Mouse (Mus musculus) heart, postnatal 0 days (tissue): ENCODE results near the gene Dicer1. TPM values are rescaled to one million over a fixed set of nuclear protein-coding genes. Genes with fewer than 3 reads are reported as not detected.

ENCODE experiments used
- ATAC-seq: fragments of 200-750 bp; cut with Nextera tagmentation; 2 replicates; pipeline ENCODE4 v1.8.0; 2017; ENCODE audit warnings: low read depth, moderate number of reproducible peaks, moderate library complexity; ENCODE audit not compliant: insufficient read depth
- DNase-seq: peaks from one replicate; pipeline ENCODE4 v3.0.0-alpha.2; 2016; ENCODE audit warnings: low spot score
- H3K27ac ChIP-seq: fragments of 300-500 bp; sonication (generic); 2 replicates; pipeline ENCODE4 v1.5.1; 2014; ENCODE audit warnings: low read depth, mild to moderate bottlenecking
- H3K27me3 ChIP-seq: fragments of 300-500 bp; sonication (generic); 2 replicates; pipeline ENCODE4 v1.6.1; 2014; ENCODE audit warnings: low read length, mixed read lengths; ENCODE audit not compliant: control insufficient read depth, insufficient read depth
- H3K36me3 ChIP-seq: fragments of 300-500 bp; sonication (generic); replicated peaks from 2 replicates; pipeline ENCODE4 v1.6.1; 2014; ENCODE audit warnings: low read length, mixed read lengths; ENCODE audit not compliant: control insufficient read depth, insufficient read depth
- H3K4me1 ChIP-seq: fragments of 300-500 bp; sonication (generic); 2 replicates; pipeline ENCODE4 v1.6.1; 2014; ENCODE audit warnings: antibody characterized with exemption; ENCODE audit not compliant: control insufficient read depth, insufficient read depth
- H3K4me2 ChIP-seq: fragments of 300-500 bp; sonication (generic); 2 replicates; pipeline ENCODE4 v1.6.1; 2014; ENCODE audit warnings: low read depth, mild to moderate bottlenecking, low read length, moderate library complexity
- H3K4me3 ChIP-seq: fragments of 300-500 bp; sonication (generic); 2 replicates; pipeline ENCODE4 v1.5.1; 2014; ENCODE audit warnings: low read depth, low read length
- H3K9ac ChIP-seq: fragments of 300-500 bp; sonication (generic); replicated peaks from 2 replicates; pipeline ENCODE4 v1.6.1; 2014; ENCODE audit warnings: low read depth, low read length, mixed read lengths
- H3K9me3 ChIP-seq: fragments of 300-500 bp; sonication (generic); replicated peaks from 2 replicates; pipeline ENCODE4 v1.6.1; 2016; ENCODE audit warnings: low read length; ENCODE audit not compliant: control insufficient read depth
- CTCF ChIP-seq: IDR thresholded peaks from 2 replicates; pipeline ENCODE4 v1.5.1; 2016; ENCODE audit warnings: antibody characterized with exemption, control low read depth, low read depth
- EP300 ChIP-seq: IDR thresholded peaks from 2 replicates; pipeline ENCODE4 v1.6.1; 2016; ENCODE audit warnings: antibody characterized with exemption, low read depth
- WGBS: fragments of 180-500 bp; shearing (Covaris S2); extraction: QIAGEN DNeasy Blood & Tissue Kit; methylation state at CpG from one replicate; pipeline ENCODE4 v1.1.7; 2014; 5-methylcytosine and 5-hydroxymethylcytosine counted together
- polyA plus RNA-seq: library from polyadenylated mRNA; unstranded; fragments of >200 nt; fragmentation: Nextera tagmentation; extraction: Ambion mirVana; gene quantifications from 2 replicates; pipeline ENCODE4 v1.2.1, GENCODE M21; 2015
- total RNA-seq: library from RNA; depleted of rRNA; stranded (reverse); fragments of >200 nt; gene quantifications from 2 replicates; pipeline ENCODE4 v1.2.3, GENCODE M21; 2014; ENCODE audit warnings: low replicate concordance

Gene Dicer1
- total and polyA plus RNA-seq, 2 experiments from 2014 or later, result 14.3 to 32.1 TPM

DNA sequence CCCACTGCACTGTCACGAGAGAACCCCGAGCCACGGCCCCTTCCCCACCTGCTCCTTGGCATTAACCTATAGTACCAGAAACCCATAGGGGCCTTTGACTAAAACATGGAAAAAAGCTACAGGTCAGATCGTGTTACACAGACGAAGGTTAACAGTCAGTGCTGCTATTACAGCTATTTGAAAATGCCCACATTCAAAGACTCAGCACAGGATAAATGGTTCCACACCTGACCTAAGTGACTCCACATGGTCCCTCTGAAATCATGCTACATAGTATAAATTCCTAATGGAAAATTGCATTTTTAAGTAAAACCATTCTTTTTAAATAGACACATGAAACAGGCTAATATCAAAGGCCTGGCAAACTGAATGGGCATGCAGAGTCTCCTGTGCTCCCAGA lies 35.3 kb downstream of the Dicer1 start:
- no peak for ATAC-seq
- H3K9me3 ChIP-seq, result no peaks in the 10 kb centered on the region
- no peak overlapping the region for H3K4me2 ChIP-seq
- 83% methylated on average over 5 of the region's 5 CpGs for WGBS
- peaks cover 55% of the 10 kb centered on the region for H3K36me3 ChIP-seq
- H3K4me1 ChIP-seq, result no peaks in the 10 kb centered on the region
- TF ChIP-seq CTCF (no peak), EP300 (no peak)
- H3K9ac ChIP-seq, result no peak overlapping the region
- DNase-seq, result no peak
- H3K4me3 ChIP-seq, result no peak overlapping the region
- H3K27me3 ChIP-seq, result no peaks in the 10 kb centered on the region
- no peak overlapping the region for H3K27ac ChIP-seq

DNA sequence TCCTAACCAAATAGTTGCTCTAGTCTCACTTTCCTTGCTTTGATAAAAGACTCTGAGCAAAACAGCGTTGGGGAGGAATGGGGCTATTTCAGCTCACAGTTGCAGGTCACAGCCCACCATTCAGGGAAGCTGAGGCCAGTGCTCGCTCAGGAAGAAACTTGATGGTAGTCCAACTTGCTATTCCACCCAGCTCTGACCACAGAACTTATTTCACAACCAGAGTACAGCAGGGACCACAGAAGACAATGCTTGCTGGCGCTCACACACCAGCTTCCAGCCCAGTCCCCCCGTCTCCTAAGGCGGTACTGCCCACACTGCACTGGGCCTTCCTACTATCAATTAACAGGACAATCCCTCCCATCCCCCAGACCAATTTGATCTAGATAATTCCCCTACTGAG lies 36.3 kb downstream of the Dicer1 start:
- Histone ChIP-seq H3K4me3 (no peak overlapping the region), H3K4me2 (no peak overlapping the region), H3K4me1 (no peaks in the 10 kb centered on the region), H3K9ac (no peak overlapping the region), H3K27ac (no peak overlapping the region), H3K9me3 (no peaks in the 10 kb centered on the region), H3K27me3 (no peaks in the 10 kb centered on the region), H3K36me3 (peaks cover 58% of the 10 kb centered on the region)
- DNase-seq, result no peak
- no peak for TF ChIP-seq EP300
- no peak for TF ChIP-seq CTCF
- no peak for ATAC-seq
- 83% methylated on average over 5 of the region's 5 CpGs for WGBS

DNA sequence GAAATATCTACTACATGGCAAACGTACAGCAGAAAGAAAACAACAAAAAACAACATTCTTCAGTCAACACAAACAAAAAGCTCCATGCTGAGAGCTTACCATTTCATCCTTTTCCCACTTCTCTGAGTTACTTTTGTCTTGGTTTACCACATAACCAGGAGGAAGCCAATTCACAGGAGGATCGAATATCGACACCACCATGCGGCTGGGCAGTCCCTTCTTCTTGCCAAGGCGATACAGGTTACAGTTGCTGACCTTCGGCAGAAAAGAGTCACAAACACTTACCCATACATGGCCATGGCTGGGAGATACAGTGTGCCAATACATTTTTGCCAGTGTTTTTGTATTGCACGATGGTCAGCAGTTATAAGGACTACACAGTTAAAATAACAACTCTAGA lies 51.5 kb downstream of the Dicer1 start:
- Histone ChIP-seq H3K4me3 (no peak overlapping the region), H3K27me3 (no peaks in the 10 kb centered on the region), H3K9me3 (no peaks in the 10 kb centered on the region), H3K36me3 (peaks cover 84% of the 10 kb centered on the region), H3K27ac (no peak overlapping the region), H3K9ac (no peak overlapping the region), H3K4me1 (no peaks in the 10 kb centered on the region), H3K4me2 (no peak overlapping the region)
- DNase-seq, result no peak
- WGBS, result 79% methylated on average over 7 of the region's 7 CpGs
- TF ChIP-seq CTCF (no peak), EP300 (no peak)
- no peak for ATAC-seq

DNA sequence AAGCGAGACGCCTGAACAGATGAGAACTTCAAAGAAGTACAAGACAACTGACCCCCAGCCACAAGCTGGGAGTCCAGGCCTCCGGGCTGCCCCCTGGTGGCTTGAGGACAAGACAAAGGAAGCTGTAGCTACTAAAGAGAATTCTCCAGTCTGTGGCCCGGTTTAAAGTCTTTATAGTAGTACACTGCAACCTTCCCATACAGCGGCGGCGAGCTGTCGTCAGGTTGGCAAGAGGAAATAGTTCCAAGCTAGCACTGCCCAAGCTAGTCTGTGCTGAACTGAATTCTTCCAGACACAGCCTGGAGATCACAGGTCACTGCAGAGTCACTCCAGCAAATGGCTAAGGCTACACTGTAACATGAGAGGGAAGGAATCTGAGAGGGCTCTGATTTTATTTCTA lies 52.0 kb downstream of the Dicer1 start:
- Histone ChIP-seq H3K27me3 (no peaks in the 10 kb centered on the region), H3K9me3 (no peaks in the 10 kb centered on the region), H3K4me3 (no peak overlapping the region), H3K36me3 (peaks cover 86% of the 10 kb centered on the region), H3K9ac (no peak overlapping the region), H3K27ac (no peak overlapping the region), H3K4me2 (no peak overlapping the region), H3K4me1 (no peaks in the 10 kb centered on the region)
- DNase-seq (peak; percentile 40), ATAC-seq (no peak)
- 59% methylated on average over 8 of the region's 8 CpGs for WGBS
- peak; percentile 57 for TF ChIP-seq CTCF
- no peak for TF ChIP-seq EP300

DNA sequence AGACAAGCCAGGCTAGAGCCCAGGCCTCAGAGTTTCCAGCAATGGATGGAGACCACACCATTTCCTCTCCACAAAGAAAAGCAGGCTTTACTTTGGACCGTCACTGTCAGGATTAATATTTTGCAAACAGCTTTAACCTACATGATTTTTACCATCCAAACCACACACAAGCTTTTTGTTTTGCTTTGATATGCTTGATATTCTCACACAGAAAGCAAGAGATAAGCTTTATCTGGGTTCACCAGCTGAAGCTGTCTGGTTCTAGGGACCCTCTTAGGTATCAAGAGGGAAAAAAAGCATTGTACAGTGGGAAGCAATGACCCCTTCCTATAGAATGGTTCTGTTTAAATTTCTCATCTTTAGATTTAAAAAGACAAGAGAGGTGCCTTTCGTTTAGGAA lies 56.2 kb downstream of the Dicer1 start:
- Histone ChIP-seq H3K4me3 (no peak overlapping the region), H3K27ac (no peak overlapping the region), H3K4me2 (no peak overlapping the region), H3K9ac (no peak overlapping the region), H3K9me3 (no peaks in the 10 kb centered on the region), H3K27me3 (no peaks in the 10 kb centered on the region), H3K4me1 (no peaks in the 10 kb centered on the region), H3K36me3 (peaks cover 73% of the 10 kb centered on the region)
- TF ChIP-seq CTCF (no peak), EP300 (no peak)
- DNase-seq (no peak), ATAC-seq (no peak)
- 80% methylated on average over 2 of the region's 2 CpGs for WGBS

DNA sequence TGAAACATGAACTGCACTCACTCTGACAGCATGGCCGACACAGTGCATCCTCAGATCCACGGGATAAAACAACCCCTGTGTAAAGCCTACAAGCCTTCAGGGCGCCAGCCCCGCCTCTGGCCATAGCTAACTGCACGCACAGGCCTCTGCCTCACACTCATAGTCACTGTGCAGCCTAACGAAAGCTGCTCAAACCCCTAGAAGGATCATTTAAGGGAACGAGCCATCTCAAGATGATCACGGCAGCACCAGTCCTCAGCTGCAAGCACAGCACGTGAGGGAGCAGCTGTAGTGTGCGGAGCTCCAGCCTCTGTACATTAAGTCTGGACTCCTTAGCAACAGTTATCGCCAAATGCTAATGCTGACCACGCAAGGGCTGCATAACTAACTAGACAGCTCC lies 58.9 kb downstream of the Dicer1 start:
- DNase-seq (no peak), ATAC-seq (no peak)
- no peak overlapping the region for H3K4me2 ChIP-seq
- H3K9ac ChIP-seq, result no peak overlapping the region
- TF ChIP-seq CTCF, result no peak
- peaks cover 75% of the 10 kb centered on the region for H3K36me3 ChIP-seq
- H3K27me3 ChIP-seq, result no peaks in the 10 kb centered on the region
- H3K4me1 ChIP-seq, result no peaks in the 10 kb centered on the region
- no peak overlapping the region for H3K27ac ChIP-seq
- no peaks in the 10 kb centered on the region for H3K9me3 ChIP-seq
- H3K4me3 ChIP-seq, result no peak overlapping the region
- 86% methylated on average over 12 of the region's 12 CpGs for WGBS
